Mouse (Mus musculus): ENCODE results near the gene Ggt5. TPM values are rescaled to one million over a fixed set of nuclear protein-coding genes. Genes with fewer than 3 reads are reported as not detected.

Ggt5 gene
- total RNA-seq, 2 experiments from 2014 or later: 2.7 to 3.8 TPM

DNA sequence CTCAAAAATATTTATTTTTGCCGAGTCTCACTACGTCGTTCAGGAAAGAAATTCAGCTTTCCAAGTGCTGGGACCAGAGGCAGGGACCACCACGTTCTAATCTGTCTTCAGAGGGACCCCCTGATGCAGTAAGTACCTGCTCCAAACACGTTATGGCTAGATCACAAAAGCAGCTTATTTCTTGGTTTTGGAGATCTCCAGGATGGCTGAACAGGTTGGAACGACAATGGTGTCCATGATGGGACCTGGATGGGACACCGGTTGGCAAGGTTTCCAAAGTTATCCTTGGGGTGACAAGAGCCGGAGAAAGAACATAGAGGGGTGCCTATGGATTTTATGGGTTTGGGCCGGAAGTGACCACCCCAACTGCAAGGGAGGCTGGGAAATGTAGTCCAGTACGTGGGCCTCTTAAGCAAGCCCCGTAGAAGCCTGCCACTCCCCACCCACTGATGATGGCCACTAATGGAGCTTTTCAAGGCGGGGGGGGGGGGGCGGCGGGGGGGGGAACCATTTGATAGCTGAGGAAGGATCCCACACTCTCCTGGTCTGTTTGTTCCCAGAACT lies 44.5 kb downstream of the Ggt5 start:
- DNase-seq (ENCODE audit: extremely low spot score in 1 of 2, low spot score in 2 of 2): no peak
- H3K27ac ChIP-seq: no peak overlapping the region
- intact Hi-C loops (cut with DNase I): loop anchor here (2.0 kb wide), 1 partner anchor 219 kb away; no protein-coding TSS in a partner anchor
- H3K4me3 ChIP-seq: no peak overlapping the region
- no peak for TF ChIP-seq CTCF (IDR thresholded peaks at IDR 0.05)

DNA sequence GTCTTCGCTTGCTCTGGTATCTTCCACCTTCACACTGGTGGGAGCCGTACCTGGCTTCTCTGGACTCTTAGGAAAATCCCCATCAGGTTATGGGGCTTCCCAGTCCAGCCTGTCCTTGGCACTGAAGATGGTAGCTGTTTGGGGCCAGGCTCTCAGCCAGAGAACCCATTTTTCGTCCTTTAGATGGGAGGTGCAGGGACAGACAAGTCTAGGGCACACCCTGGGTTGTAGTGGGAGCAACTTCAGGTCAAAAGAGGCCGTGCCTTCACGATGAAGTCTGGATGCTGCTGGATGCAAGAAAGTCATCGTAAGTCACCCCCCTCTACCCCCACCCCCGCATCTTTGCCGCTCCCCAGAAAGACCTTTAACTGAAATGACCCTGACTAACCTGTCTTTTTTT lies 45.5 kb downstream of the Ggt5 start:
- TF ChIP-seq CTCF (IDR thresholded peaks at IDR 0.05): no peak
- H3K27ac ChIP-seq: no peak overlapping the region
- intact Hi-C loops (cut with DNase I): loop anchor here (1.0 to 5.0 kb wide), 3 partner anchors 48 to 218 kb away; no protein-coding TSS in a partner anchor
- no peak for DNase-seq (ENCODE audit: extremely low spot score in 1 of 2, low spot score in 2 of 2)
- H3K4me3 ChIP-seq: no peak overlapping the region

DNA sequence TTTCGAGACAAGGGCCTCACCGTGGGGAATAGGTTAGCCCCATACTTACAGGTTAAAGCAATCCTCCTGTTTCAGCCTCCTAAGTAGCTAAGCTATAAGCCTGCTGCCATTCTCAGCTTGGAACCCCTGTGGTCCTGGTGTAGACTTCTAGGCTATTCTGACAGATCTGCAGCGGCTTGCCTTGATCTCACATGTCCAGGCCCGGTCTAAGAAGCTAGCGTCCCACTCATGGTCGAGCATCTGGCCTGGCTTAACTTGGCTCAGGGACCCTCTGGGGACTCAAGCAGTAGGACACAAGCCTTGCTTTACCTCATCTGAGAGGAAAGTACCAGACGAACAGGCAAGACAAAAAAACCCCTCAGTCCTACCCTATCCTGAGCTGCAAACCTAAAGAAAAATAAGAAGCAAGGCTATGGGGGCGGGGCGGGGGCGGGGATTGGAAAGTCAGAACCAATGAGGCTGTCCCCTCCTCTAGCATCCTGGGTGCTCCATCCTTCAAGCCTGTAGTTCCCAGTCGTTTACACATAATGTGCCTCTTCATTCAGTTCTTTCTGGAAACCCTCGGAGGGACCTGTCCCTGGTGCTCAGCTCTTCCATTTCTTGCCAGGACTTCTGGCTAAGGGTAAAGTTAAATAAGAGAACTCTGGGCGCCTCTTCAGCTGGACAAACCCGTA lies 46.0 kb downstream of the Ggt5 start:
- no peak for TF ChIP-seq CTCF (IDR thresholded peaks at IDR 0.05)
- DNase-seq (ENCODE audit: extremely low spot score in 1 of 2, low spot score in 2 of 2): no peak
- Histone ChIP-seq H3K4me3 (no peak overlapping the region), H3K27ac (no peak overlapping the region)
- intact Hi-C loops (cut with DNase I): loop anchor here (1.0 to 5.0 kb wide), 3 partner anchors 49 to 218 kb away; no protein-coding TSS in a partner anchor

DNA sequence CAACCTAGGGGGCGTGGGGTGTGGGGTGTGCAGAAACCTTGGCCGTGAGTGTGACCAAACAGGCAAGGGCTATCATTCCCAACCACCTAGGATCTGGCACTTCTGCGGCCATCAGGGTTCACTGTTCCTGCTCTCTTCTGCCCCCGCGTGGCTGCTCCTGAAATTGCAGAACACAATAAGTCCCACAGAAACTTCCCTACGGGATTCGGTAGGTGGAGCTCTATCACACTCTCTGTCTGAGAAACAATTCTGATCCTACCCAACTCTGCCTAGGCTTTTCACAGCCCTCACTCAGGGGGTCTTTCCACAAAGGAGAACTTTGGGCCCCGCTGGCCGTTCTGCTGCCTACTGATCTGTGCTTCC lies 46.5 kb downstream of the Ggt5 start:
- TF ChIP-seq CTCF (IDR thresholded peaks at IDR 0.05): no peak; the same call in none of the 2 replicates
- Histone ChIP-seq H3K4me3 (no peak overlapping the region), H3K27ac (no peak overlapping the region)
- intact Hi-C loops (cut with DNase I): loop anchor here (1.0 to 5.0 kb wide), 3 partner anchors 49 to 217 kb away; no protein-coding TSS in a partner anchor
- peak; percentile 83 to 86 for DNase-seq (ENCODE audit: extremely low spot score in 1 of 2, low spot score in 2 of 2)

DNA sequence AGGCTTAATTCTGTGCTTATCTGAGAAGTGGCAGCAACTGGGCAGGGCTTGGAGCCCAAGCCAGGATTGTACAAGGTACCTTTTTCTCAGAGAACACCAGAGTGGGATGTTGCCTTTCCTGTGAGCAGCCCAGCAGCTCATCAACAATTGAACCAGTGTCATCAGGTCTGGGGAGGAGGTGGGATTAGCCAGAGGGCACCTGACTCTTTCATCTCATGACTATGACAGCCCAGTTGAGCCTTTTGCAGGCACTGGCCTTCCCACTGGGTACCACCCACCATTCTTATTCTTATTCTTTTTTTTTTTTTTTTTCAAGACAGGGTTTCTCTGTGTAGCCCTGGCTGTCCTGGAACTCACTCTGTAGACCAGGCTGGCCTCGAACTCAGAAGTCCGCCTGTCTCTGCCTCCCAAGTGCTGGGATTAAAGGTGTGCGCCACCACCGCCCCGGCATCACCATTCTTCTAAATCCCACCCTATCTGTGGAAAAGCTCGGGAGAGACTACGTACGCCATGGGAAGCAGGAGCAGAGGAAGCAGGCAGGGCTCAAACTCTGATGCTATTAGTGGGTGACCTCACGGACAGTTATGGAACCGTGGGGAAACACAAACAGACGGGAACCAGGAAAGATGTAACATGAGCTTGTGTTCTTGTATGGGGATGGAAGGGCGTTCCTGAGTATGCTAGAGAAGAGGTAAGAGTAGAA lies 47.1 kb downstream of the Ggt5 start:
- no peak overlapping the region for H3K4me3 ChIP-seq
- intact Hi-C loops (cut with DNase I): loop anchor here (5.0 kb wide), 1 partner anchor 71 kb away; no protein-coding TSS in a partner anchor
- no peak overlapping the region for H3K27ac ChIP-seq
- TF ChIP-seq CTCF (IDR thresholded peaks at IDR 0.05): no peak
- no peak for DNase-seq (ENCODE audit: extremely low spot score in 1 of 2, low spot score in 2 of 2)

DNA sequence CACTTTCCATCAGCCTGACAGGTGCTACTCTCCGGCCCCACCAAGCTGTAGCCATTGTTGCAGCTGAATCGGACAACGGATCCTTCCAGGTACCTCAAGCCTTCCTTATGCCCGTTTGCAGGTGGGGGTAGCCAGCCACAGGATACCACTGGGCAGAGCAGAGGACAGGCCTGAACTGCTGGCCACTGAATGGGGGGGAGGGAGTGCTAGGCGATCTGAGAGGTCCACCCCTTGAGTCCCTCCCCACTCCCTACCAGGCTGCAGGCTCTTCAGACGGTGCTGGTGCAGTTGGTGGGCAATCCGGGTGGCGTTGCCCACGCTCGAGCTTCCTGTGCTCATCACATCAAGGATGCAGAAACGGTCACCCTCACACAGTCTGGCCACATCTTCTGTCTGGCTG lies 48.6 kb downstream of the Ggt5 start:
- TF ChIP-seq CTCF (IDR thresholded peaks at IDR 0.05): no peak
- no peak overlapping the region for H3K4me3 ChIP-seq
- intact Hi-C loops (cut with DNase I): loop anchor here (5.0 kb wide), 1 partner anchor 70 kb away; no protein-coding TSS in a partner anchor
- no peak for DNase-seq (ENCODE audit: extremely low spot score in 1 of 2, low spot score in 2 of 2)
- H3K27ac ChIP-seq: no peak overlapping the region

DNA sequence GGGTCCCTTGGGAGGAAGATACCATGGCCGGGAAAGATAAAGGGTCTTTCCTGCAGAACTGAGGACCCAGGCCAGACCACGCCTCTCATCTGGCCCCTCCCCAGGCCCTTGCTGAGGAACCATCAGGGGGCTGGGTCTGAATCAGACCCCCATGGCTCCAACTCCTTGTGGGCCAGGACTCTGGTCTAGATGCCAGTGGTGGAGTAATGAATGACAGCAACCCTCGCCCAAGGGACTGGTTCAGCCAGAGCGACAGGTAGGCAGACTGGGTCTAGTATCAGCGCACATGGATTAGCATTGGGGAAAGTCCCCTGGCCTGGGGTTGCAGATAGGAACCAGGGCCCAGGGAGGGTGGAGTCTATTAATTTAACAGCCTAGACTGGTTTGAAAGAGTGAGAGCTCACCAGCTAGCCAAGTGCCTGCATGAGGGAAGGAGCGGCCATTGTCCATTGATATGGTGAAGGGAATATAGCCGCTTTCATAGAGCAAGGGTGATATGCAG lies 52.6 kb downstream of the Ggt5 start:
- no peak for TF ChIP-seq CTCF (IDR thresholded peaks at IDR 0.05)
- DNase-seq (ENCODE audit: extremely low spot score in 1 of 2, low spot score in 2 of 2): no peak
- intact Hi-C loops (cut with DNase I): no loop called here
- Histone ChIP-seq H3K4me3 (no peak overlapping the region), H3K27ac (no peak overlapping the region)

DNA sequence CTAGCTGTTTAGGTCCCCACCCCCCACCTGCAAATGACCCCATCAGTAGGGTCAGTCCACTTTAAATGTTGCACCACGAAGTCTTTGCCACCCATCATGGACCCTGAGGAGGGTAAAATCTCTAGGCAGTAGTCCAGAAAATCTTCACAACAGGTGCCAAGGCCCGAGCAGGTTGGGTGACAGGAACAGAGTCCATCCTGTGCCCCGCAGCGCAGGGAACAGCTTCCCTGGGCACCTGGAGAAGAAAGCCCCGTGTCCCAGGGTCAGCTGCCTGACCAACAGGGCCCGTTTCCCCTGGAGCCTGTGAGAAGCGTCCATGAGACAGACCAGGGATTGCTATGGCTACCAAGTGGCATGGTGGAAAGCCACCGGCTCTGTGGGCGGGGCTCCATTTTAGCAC lies 53.3 kb downstream of the Ggt5 start:
- no peak for TF ChIP-seq CTCF (IDR thresholded peaks at IDR 0.05)
- intact Hi-C loops (cut with DNase I): no loop called here
- no peak overlapping the region for H3K27ac ChIP-seq
- DNase-seq (ENCODE audit: extremely low spot score in 1 of 2, low spot score in 2 of 2): no peak
- H3K4me3 ChIP-seq: no peak overlapping the region

DNA sequence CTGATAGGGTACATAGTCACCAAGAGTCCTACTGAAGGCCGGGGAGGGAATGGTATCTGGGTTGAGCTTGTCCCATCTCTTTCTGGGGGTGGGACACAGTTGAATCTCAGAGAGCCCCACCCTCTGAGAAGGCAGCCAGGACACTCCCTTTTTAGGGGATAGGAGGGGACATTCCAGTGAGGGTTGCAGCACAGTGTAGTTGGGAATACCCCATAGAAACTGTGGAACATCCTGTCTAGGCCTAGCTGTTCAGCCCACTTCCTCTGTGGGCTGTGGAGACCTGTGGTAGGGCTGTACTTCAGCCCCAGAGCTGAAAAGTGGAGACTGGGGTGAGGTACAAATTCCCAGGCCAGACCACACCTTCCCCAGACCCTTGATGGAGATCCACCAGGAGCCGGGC lies 53.8 kb downstream of the Ggt5 start:
- Histone ChIP-seq H3K4me3 (no peak overlapping the region), H3K27ac (no peak overlapping the region; the same call in 1 of the 2 replicates)
- DNase-seq (ENCODE audit: extremely low spot score in 1 of 2, low spot score in 2 of 2): no peak
- no peak for TF ChIP-seq CTCF (IDR thresholded peaks at IDR 0.05)
- intact Hi-C loops (cut with DNase I): no loop called here

DNA sequence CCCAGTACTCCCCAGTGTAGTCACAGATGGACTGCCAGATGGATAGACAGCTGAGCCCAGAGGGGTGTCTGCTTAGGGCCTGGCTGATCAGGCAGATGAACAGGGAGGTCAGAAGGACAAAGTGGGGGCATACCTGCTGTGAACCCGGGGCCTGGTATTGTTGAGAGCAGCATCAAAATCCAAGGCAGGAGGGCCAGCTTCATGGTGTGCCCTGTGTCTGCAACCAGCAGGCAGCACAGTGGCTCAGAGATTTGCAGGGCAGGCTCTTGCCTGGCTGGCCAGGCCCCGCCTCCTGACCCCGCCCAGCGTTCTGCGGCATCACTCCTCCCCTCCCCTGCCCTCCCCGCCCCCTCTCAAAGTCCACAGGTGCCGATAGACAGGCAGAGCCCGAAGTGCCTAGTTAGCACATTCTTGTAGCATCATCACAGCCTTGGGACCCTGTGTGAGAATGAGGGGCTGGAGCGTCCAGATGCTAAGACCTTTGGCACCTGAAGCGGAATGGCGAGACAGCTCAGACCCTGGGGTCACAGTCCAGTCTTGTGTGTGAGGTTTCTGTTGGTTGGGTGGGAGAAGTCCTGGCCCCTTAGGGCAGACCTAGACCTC lies 54.7 kb downstream of the Ggt5 start, which contains the start of gene Susd2:
Susd2 (minus strand) TSS at position 268 of the 603 bp plus-strand sequence.
- intact Hi-C loops (cut with DNase I): no loop called here
- DNase-seq (ENCODE audit: extremely low spot score in 1 of 2, low spot score in 2 of 2): no peak
- peak within 1 kb of the TSS; percentile 5; the same call in 1 of the 2 replicates for H3K27ac ChIP-seq
- no peak within 1 kb of the TSS for H3K4me3 ChIP-seq
- no peak for TF ChIP-seq CTCF (IDR thresholded peaks at IDR 0.05)

DNA sequence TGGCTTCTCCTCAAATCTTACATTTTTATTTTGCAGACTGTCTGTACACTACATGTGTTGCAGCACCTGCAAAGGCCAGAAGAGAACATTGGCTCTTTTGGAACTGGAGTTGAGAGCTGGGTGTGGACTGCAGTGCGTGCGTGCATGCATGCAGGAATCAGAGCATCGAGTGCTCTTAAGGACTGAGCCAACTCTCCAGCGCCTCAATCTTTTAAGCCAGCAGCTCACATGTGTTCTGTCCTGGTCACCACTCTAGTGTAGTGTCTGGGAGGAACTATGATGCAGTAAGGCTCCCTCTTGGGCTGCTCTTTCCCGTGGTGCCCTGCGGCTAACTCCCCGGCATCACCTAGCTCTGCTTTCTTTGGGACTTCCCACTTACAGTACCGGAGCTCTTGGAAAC lies 56.5 kb downstream of the Ggt5 start:
- no peak overlapping the region for H3K4me3 ChIP-seq
- no peak for DNase-seq (ENCODE audit: extremely low spot score in 1 of 2, low spot score in 2 of 2)
- intact Hi-C loops (cut with DNase I): no loop called here
- no peak overlapping the region for H3K27ac ChIP-seq
- TF ChIP-seq CTCF (IDR thresholded peaks at IDR 0.05): no peak

Data from left cerebral cortex, adult 2 months (tissue).